Mouse (Mus musculus): Measurements from ENCODE around the gene Ssxa1.
A peak's percentile ranks its signal among the peaks of the same experiment; 100 is the strongest.
"Not testable (repeated sequence)": the region's sequence is repeated elsewhere in the genome, so short reads cannot be mapped to it uniquely, and the experiment has no call there.

Gene Ssxa1

GRCm38 (mm10) chrX:21115520-21115919 is at the start of gene Ssxa1:
Gene Ssxa1 (plus strand): TSS chrX:21115820.
- no peak for DNase-seq (ENCODE audit: low spot score)

GRCm38 (mm10) chrX:21068106-21068505 is 47.5 kb upstream of the Ssxa1 start, which contains the start of gene Spaca5:
Gene Spaca5 (plus strand): TSS chrX:21068406.
- DNase-seq (ENCODE audit: low spot score), result no peak

DNA sequence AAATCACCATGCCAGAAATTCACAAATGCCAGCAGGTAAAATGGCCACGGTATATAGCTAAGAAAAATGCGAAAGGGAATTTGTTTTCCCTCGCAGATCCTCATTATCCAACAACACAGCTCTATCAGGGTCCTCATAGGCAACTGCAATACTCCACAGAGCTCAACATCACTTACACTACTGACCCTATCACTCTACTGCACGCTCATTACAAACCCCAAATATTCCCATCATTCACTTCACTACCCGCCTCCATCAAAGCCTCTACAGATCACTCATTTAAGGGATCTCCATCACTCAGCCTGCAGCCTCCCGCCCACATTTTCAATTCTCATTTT is 27.0 kb upstream of the Ssxa1 start:
- DNase-seq (ENCODE audit: low spot score), result no peak

DNA sequence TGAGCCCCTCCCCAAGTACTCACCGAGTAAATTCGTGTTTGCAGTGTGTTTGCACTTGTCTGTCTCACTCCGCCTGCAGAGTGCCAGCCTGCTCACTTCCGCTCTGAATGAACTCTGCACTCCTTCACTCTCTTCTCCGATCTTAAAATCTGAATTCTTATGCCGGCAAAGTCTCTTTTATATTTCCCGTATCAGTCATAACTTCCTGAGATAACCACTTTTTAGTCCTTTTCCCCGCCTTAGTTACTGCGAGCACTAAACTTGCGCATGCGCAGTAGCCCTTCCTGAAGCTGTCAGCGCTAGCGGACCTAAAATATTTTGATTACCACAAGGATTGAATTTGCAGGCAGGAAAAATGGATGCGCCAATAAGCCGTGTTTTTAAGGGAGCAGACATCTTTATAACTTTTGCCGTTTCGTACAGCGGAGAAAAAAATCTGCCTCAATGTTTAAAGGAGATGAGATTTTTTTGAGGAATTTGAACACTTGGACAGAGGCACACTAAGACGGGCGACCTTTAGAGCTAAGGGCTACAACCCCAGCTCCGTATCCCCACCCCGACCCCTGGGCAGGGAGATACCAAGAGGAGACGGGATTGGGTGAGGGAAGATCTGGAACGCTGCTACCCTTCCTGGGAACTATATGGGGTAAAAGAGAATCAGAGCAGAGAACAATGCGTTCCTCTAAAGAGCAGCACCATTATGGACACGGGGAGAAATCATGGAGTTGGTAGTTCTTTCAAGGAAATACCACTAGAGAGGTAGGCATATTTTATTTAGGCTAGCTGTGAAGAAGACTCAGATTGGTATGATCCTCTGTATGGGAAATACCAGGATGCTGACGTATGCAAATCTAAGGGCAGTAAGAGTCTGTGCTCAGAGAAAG is 26.4 kb upstream of the Ssxa1 start, which contains the start of gene Zfp300:
Zfp300 (minus strand) TSS at position 545 of the 884 bp plus-strand sequence.
- DNase-seq (ENCODE audit: low spot score), result peak; percentile 9

- no peak for DNase-seq (ENCODE audit: low spot score)
Measured at GRCm38 (mm10) chrX:21089867-21090239, 25.8 kb upstream of the Ssxa1 start.

- not testable (repeated sequence) for DNase-seq (ENCODE audit: low spot score)
Measured at GRCm38 (mm10) chrX:21146675-21147074, 31.1 kb downstream of the Ssxa1 start.

Data from spleen, adult 12 weeks (tissue).